Mouse (Mus musculus): ENCODE measurements around the gene Isy1. TPM values are rescaled to one million over a fixed set of nuclear protein-coding genes. Genes with fewer than 3 reads are reported as not detected.

The Isy1 gene
- polyA plus RNA-seq, 1 experiment = 21.4 TPM

GRCm38 (mm10) chr6:87851871-87852270 lies 13.3 kb upstream of the Isy1 start:
- H3K4me3 ChIP-seq (replicated peaks; ENCODE audit: extremely low read depth, low read depth, low read length) = no peak overlapping the region
- 90% methylated on average over 6 of the region's 6 CpGs for WGBS
- H3K4me1 ChIP-seq (ENCODE audit: control insufficient read depth, insufficient read depth, low read length) = peaks cover 10% of the 10 kb centered on the region
- TF ChIP-seq POLR2A (IDR thresholded peaks at IDR 0.05; ENCODE audit: borderline replicate concordance, extremely low read depth, low read depth, low read length) = no peak
- no peak for TF ChIP-seq CTCF (IDR thresholded peaks at IDR 0.05; ENCODE audit: insufficient read depth, low read length)
- no peak for DNase-seq

GRCm38 (mm10) chr6:87850900-87851614 lies 12.5 kb upstream of the Isy1 start, which contains the start of gene Cnbp:
Gene Cnbp, minus strand, starts transcription at chr6:87851106.
- TF ChIP-seq POLR2A (IDR thresholded peaks at IDR 0.05; ENCODE audit: borderline replicate concordance, extremely low read depth, low read depth, low read length) (peak; percentile 89), CTCF (IDR thresholded peaks at IDR 0.05; ENCODE audit: insufficient read depth, low read length) (no peak)
- DNase-seq = peak; percentile 95
- H3K4me3 ChIP-seq (replicated peaks; ENCODE audit: extremely low read depth, low read depth, low read length) = peak within 1 kb of the TSS; percentile 98
- WGBS = under 1% methylated on average over 55 of the region's 55 CpGs
- peaks cover 15% of the 10 kb centered on the region for H3K4me1 ChIP-seq (ENCODE audit: control insufficient read depth, insufficient read depth, low read length)

- H3K4me1 ChIP-seq (ENCODE audit: control insufficient read depth, insufficient read depth, low read length) = peaks cover 15% of the 10 kb centered on the region
- no peak for TF ChIP-seq CTCF (IDR thresholded peaks at IDR 0.05; ENCODE audit: insufficient read depth, low read length)
- TF ChIP-seq POLR2A (IDR thresholded peaks at IDR 0.05; ENCODE audit: borderline replicate concordance, extremely low read depth, low read depth, low read length) = no peak
- under 1% methylated on average over 73 of the region's 73 CpGs for WGBS
- no peak for DNase-seq
- H3K4me3 ChIP-seq (replicated peaks; ENCODE audit: extremely low read depth, low read depth, low read length) = peak overlapping the region; percentile 98
Measured at GRCm38 (mm10) chr6:87850155-87850899, 11.7 kb upstream of the Isy1 start.

GRCm38 (mm10) chr6:87849780-87850154 lies 11.2 kb upstream of the Isy1 start:
- H3K4me3 ChIP-seq (replicated peaks; ENCODE audit: extremely low read depth, low read depth, low read length) = peak overlapping the region; percentile 98
- no peak for DNase-seq
- WGBS = under 1% methylated on average over 8 of the region's 8 CpGs
- H3K4me1 ChIP-seq (ENCODE audit: control insufficient read depth, insufficient read depth, low read length) = peaks cover 15% of the 10 kb centered on the region
- no peak for TF ChIP-seq POLR2A (IDR thresholded peaks at IDR 0.05; ENCODE audit: borderline replicate concordance, extremely low read depth, low read depth, low read length)
- TF ChIP-seq CTCF (IDR thresholded peaks at IDR 0.05; ENCODE audit: insufficient read depth, low read length) = no peak

- H3K4me3 ChIP-seq (replicated peaks; ENCODE audit: extremely low read depth, low read depth, low read length) = no peak overlapping the region
- TF ChIP-seq POLR2A (IDR thresholded peaks at IDR 0.05; ENCODE audit: borderline replicate concordance, extremely low read depth, low read depth, low read length) = no peak
- no peak for TF ChIP-seq CTCF (IDR thresholded peaks at IDR 0.05; ENCODE audit: insufficient read depth, low read length)
- DNase-seq = no peak
- H3K4me1 ChIP-seq (ENCODE audit: control insufficient read depth, insufficient read depth, low read length) = peaks cover 15% of the 10 kb centered on the region
- WGBS = 36% methylated on average over 1 of the region's 1 CpGs
Measured at GRCm38 (mm10) chr6:87846813-87847212, 8.2 kb upstream of the Isy1 start.

- DNase-seq = no peak
- Histone ChIP-seq H3K4me3 (replicated peaks; ENCODE audit: extremely low read depth, low read depth, low read length) (no peak overlapping the region), H3K4me1 (ENCODE audit: control insufficient read depth, insufficient read depth, low read length) (peaks cover 15% of the 10 kb centered on the region)
- 83% methylated on average over 13 of the region's 13 CpGs for WGBS
- TF ChIP-seq POLR2A (IDR thresholded peaks at IDR 0.05; ENCODE audit: borderline replicate concordance, extremely low read depth, low read depth, low read length) = no peak
- TF ChIP-seq CTCF (IDR thresholded peaks at IDR 0.05; ENCODE audit: insufficient read depth, low read length) = no peak
Measured at GRCm38 (mm10) chr6:87845031-87845695, 6.6 kb upstream of the Isy1 start.

GRCm38 (mm10) chr6:87842254-87842653 lies 3.7 kb upstream of the Isy1 start:
- DNase-seq = no peak

GRCm38 (mm10) chr6:87841635-87842034 lies 3.0 kb upstream of the Isy1 start:
- WGBS = 79% methylated on average over 8 of the region's 8 CpGs
- Histone ChIP-seq H3K4me1 (ENCODE audit: control insufficient read depth, insufficient read depth, low read length) (peaks cover 4% of the 10 kb centered on the region; the same call in 1 of the 2 replicates), H3K4me3 (replicated peaks; ENCODE audit: extremely low read depth, low read depth, low read length) (no peak overlapping the region)
- no peak for DNase-seq
- TF ChIP-seq CTCF (IDR thresholded peaks at IDR 0.05; ENCODE audit: insufficient read depth, low read length) (no peak), POLR2A (IDR thresholded peaks at IDR 0.05; ENCODE audit: borderline replicate concordance, extremely low read depth, low read depth, low read length) (no peak)

More at GRCm38 (mm10) chr6:87842254-87842653, 3.7 kb upstream of the Isy1 start:
- TF ChIP-seq CTCF (IDR thresholded peaks at IDR 0.05; ENCODE audit: insufficient read depth, low read length) = no peak
- no peak for TF ChIP-seq POLR2A (IDR thresholded peaks at IDR 0.05; ENCODE audit: borderline replicate concordance, extremely low read depth, low read depth, low read length)
- Histone ChIP-seq H3K4me1 (ENCODE audit: control insufficient read depth, insufficient read depth, low read length) (peaks cover 9% of the 10 kb centered on the region), H3K4me3 (replicated peaks; ENCODE audit: extremely low read depth, low read depth, low read length) (no peak overlapping the region)
- 10% methylated on average over 1 of the region's 1 CpGs for WGBS

- 51% methylated on average over 11 of the region's 11 CpGs for WGBS
- DNase-seq = no peak
- H3K4me3 ChIP-seq (replicated peaks; ENCODE audit: extremely low read depth, low read depth, low read length) = no peak overlapping the region
- TF ChIP-seq POLR2A (IDR thresholded peaks at IDR 0.05; ENCODE audit: borderline replicate concordance, extremely low read depth, low read depth, low read length) (no peak), CTCF (IDR thresholded peaks at IDR 0.05; ENCODE audit: insufficient read depth, low read length) (no peak)
- no peaks in the 10 kb centered on the region for H3K4me1 ChIP-seq (ENCODE audit: control insufficient read depth, insufficient read depth, low read length)
Measured at GRCm38 (mm10) chr6:87839797-87840341, 1.3 kb upstream of the Isy1 start.
